Mouse (Mus musculus) forebrain, embryonic 11.5 days (tissue): ENCODE results near the gene Fbxo22. TPM values are rescaled to one million over a fixed set of nuclear protein-coding genes. Genes with fewer than 3 reads are reported as not detected.

Experiments used
- polyA plus RNA-seq: library from polyadenylated mRNA; unstranded; fragments of >200 nt; fragmentation: Nextera tagmentation; extraction: Ambion mirVana; gene quantifications from 2 replicates; pipeline ENCODE4 v1.2.1, GENCODE M21; 2014

Gene Fbxo22
- polyA plus RNA-seq, 1 experiment from 2014 or later = 87.5 TPM

Other genes with a start within 250 kb of the Fbxo22 start
- gene Chrna5, start 228.0 kb upstream of the Fbxo22 start, polyA plus RNA-seq = 0.43 and 0.96 TPM in 2 replicates
- 9.6 and 9.8 TPM in 2 replicates for gene Chrna3, start 182.4 kb upstream of the Fbxo22 start, polyA plus RNA-seq
- gene Chrnb4, start 160.1 kb upstream of the Fbxo22 start, polyA plus RNA-seq = 2.4 and 2.5 TPM in 2 replicates
- 46.1 and 49.4 TPM in 2 replicates for gene Ube2q2, start 60.1 kb upstream of the Fbxo22 start, polyA plus RNA-seq
- gene Nrg4, start 117.9 kb downstream of the Fbxo22 start, polyA plus RNA-seq = 1.2 and 1.3 TPM in 2 replicates
- gene Tmem266, start 118.0 kb downstream of the Fbxo22 start, polyA plus RNA-seq = 0.21 TPM in 1 of 2 replicates, not detected in the other